Mouse (Mus musculus) liver, embryonic 14.5 days (tissue): Measurements from ENCODE around the gene Carmil1. TPM values are rescaled to one million over a fixed set of nuclear protein-coding genes. Genes with fewer than 3 reads are reported as not detected.

Experiments used
- ATAC-seq: fragments of 200-750 bp; cut with Nextera tagmentation; 2 replicates; pipeline ENCODE4 v1.8.0; 2017; ENCODE audit warnings: moderate number of reproducible peaks, mild to moderate bottlenecking, moderate library complexity; ENCODE audit not compliant: insufficient read depth
- DNase-seq, 3 experiments: peaks; one replicate each; pipeline ENCODE4 v3.0.0-alpha.2; 2012 to 2013; ENCODE audit warnings: low read depth in 3 of 3, low spot score in 3 of 3
- H3K27ac ChIP-seq: fragments of 300-500 bp; sonication (generic); 2 replicates; pipeline ENCODE4 v1.5.1; 2014; ENCODE audit warnings: moderate library complexity, mild to moderate bottlenecking, control low read depth, inconsistent platforms
- H3K27me3 ChIP-seq: fragments of 300-500 bp; sonication (generic); 2 replicates; pipeline ENCODE4 v1.6.1; 2014; ENCODE audit warnings: mild to moderate bottlenecking, low read length, moderate library complexity; ENCODE audit not compliant: control insufficient read depth, insufficient read depth
- H3K36me3 ChIP-seq: fragments of 300-500 bp; sonication (generic); replicated peaks from 2 replicates; pipeline ENCODE4 v1.6.1; 2014; ENCODE audit warnings: low read depth; ENCODE audit not compliant: control insufficient read depth, insufficient read depth
- H3K4me1 ChIP-seq, 2 experiments: fragments of 200-500 bp in 1 of 2; fragments of 300-500 bp in 1 of 2; sonication (generic) in 1 of 2; replicated peaks; 2 replicates each; pipeline ENCODE4 v1.6.1; 2012 to 2014; ENCODE audit warnings: antibody characterized with exemption in 1 of 2, inconsistent platforms in 1 of 2, low read length in 1 of 2; ENCODE audit not compliant: control insufficient read depth in 2 of 2, insufficient read depth in 2 of 2
- H3K4me2 ChIP-seq: fragments of 300-500 bp; sonication (generic); 2 replicates; pipeline ENCODE4 v1.6.1; 2014; ENCODE audit warnings: low read depth, mild to moderate bottlenecking, control low read depth, moderate library complexity
- H3K4me3 ChIP-seq, 2 experiments: fragments of 200-500 bp in 1 of 2; fragments of 300-500 bp in 1 of 2; sonication (generic) in 1 of 2; 2 replicates each; pipeline ENCODE4 v1.5.1; 2012 to 2014; ENCODE audit warnings: low read depth in 2 of 2, low read length in 2 of 2, mild to moderate bottlenecking in 2 of 2, control low read depth in 1 of 2, inconsistent platforms in 1 of 2, moderate library complexity in 1 of 2; ENCODE audit not compliant: insufficient read depth in 1 of 2
- H3K9ac ChIP-seq: fragments of 300-500 bp; sonication (generic); replicated peaks from 2 replicates; pipeline ENCODE4 v1.6.1; 2014; ENCODE audit warnings: mild to moderate bottlenecking, control low read depth, moderate library complexity
- H3K9me3 ChIP-seq: fragments of 300-500 bp; sonication (generic); 2 replicates; pipeline ENCODE4 v1.6.1; 2016; ENCODE audit warnings: low read length, mixed read lengths; ENCODE audit not compliant: control insufficient read depth
- CTCF ChIP-seq: IDR thresholded peaks from 2 replicates; pipeline ENCODE4 v1.5.1; 2016; ENCODE audit warnings: antibody characterized with exemption, low read depth, control low read depth
- EP300 ChIP-seq: IDR thresholded peaks from 2 replicates; pipeline ENCODE4 v1.6.1; 2016; ENCODE audit warnings: antibody characterized with exemption, low read depth
- WGBS: fragments of 180-500 bp; shearing (Covaris S2); extraction: QIAGEN DNeasy Blood & Tissue Kit; methylation state at CpG from one replicate; pipeline ENCODE4 v1.1.7; 2014; ENCODE audit not compliant: insufficient replicate concordance; 5-methylcytosine and 5-hydroxymethylcytosine counted together
- polyA plus RNA-seq, 2 experiments: library from polyadenylated mRNA; depleted of rRNA in 1 of 2; stranded (reverse) in 1 of 2; unstranded in 1 of 2; fragments of >200 nt; fragmentation: Nextera tagmentation in 1 of 2; extraction: Ambion mirVana in 1 of 2; gene quantifications; 2 replicates each; pipeline versions ENCODE4 v1.2.1 to v1.2.3; 2012 to 2014

The Carmil1 gene
- polyA plus RNA-seq, 2 experiments = 1.8 to 4.2 TPM

DNA sequence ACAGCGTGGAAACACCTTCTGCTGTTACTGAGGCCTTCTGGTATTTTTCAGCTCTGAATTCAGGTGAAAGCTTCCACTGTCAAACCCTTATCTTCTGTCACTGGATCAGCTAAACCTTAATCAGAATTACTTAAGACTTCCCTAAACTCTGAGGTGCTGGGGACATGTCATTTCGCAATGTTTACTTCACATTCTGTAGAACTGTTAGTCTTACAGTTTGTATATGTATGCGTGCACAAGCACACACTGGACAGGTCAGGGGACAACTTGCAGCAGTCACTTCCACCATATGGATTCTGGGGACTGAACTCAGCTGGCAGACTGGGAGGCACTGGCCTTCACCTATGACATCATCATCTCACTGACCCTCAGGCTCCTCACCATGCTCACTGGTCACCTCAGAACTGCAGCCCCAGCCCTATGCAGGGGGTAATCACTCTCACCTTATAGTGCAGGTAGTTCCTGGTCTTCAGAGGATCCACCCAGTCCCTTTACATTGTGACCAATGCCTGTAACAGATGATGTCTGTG, 60.1 kb downstream of the Carmil1 start:
- Histone ChIP-seq H3K4me3 (no peak overlapping the region), H3K4me1 (peaks cover 0 to 3% of the 10 kb centered on the region in 2 experiments; a peak in 1 of 4 replicates), H3K9me3 (no peaks in the 10 kb centered on the region), H3K36me3 (no peaks in the 10 kb centered on the region), H3K9ac (no peak overlapping the region), H3K27ac (no peak overlapping the region), H3K4me2 (no peak overlapping the region), H3K27me3 (no peaks in the 10 kb centered on the region)
- 58% methylated on average over 3 of the region's 3 CpGs for WGBS
- DNase-seq (no peak), ATAC-seq (no peak)
- TF ChIP-seq CTCF (no peak), EP300 (no peak)

DNA sequence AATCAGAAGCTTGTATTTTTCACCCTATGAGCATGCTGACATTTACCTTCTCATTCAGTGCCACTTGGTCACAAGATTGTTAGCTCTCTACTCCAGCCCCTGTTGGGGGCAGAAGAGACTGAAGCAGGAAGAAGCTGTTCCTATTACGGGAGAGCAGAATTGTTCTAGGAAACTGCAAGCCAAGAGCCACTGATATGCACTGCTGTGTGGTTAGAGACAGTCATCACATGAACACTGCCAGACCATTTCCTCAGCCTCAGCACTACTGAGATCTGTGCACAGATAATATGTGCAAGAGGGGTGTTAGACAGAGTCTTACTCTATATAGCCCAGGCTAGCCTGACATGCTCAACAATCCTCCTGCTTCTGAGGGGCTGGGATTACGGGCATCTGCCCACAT, 69.4 kb downstream of the Carmil1 start:
- Histone ChIP-seq H3K9ac (no peak overlapping the region), H3K27ac (no peak overlapping the region), H3K4me1 (0 out of 4 replicates have a peak, but pooled peaks cover 0 to 4% of the 10 kb centered on the region in 2 experiments), H3K36me3 (no peaks in the 10 kb centered on the region), H3K4me2 (no peak overlapping the region), H3K9me3 (no peaks in the 10 kb centered on the region), H3K4me3 (no peak overlapping the region), H3K27me3 (no peaks in the 10 kb centered on the region)
- DNase-seq (no peak), ATAC-seq (no peak)
- no peak for TF ChIP-seq CTCF
- no peak for TF ChIP-seq EP300
- WGBS = 29% methylated on average over 2 of the region's 2 CpGs

DNA sequence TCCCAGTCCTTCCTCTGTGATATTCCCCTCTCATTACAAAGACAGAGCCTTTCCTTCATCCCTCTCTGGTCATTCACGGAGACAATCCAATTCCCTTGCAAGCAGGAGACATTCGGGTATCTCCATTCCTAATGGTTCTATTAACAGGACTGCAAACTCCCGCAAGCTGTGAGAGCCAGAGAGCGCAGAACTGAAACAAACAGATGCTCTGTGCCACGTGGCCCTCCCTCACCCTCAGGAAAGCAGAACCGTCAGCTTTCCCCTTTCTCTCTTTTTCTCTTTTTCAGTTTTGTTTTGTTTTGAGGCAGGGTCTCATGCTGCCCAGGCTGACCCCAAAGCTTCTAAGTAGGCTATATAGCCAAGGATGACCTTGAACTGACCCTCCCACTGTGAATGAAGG, 74.5 kb downstream of the Carmil1 start:
- ATAC-seq (no peak), DNase-seq (no peak)
- Histone ChIP-seq H3K36me3 (no peaks in the 10 kb centered on the region), H3K9me3 (no peaks in the 10 kb centered on the region), H3K9ac (no peak overlapping the region), H3K4me3 (no peak overlapping the region), H3K4me1 (0 out of 4 replicates have a peak, but pooled peaks cover 0 to 4% of the 10 kb centered on the region in 2 experiments), H3K27me3 (no peaks in the 10 kb centered on the region), H3K4me2 (no peak overlapping the region), H3K27ac (no peak overlapping the region)
- 59% methylated on average over 6 of the region's 6 CpGs for WGBS
- no peak for TF ChIP-seq EP300
- no peak for TF ChIP-seq CTCF

DNA sequence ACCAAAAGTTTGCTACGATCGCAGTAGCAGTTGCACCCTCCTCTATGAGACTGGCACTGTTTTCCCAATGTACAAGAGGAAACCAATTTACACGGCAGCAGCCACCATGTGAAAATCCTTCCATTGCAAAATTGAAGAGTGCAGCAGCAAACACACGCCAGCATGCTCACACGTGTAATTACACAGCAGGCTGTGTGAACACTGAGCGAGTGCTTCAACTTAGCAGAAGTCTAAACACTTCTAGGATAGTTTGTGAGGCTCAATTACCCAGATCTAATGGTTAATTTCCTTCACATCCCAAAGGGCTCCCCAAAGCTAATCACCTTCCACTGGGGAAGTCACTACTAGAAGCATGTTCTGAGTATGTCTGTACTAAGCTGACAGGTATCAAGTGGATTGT, 78.3 kb downstream of the Carmil1 start:
- no peak overlapping the region for H3K27ac ChIP-seq
- ATAC-seq (no peak), DNase-seq (no peak)
- H3K4me2 ChIP-seq = no peak overlapping the region
- H3K9me3 ChIP-seq = no peaks in the 10 kb centered on the region
- H3K4me1 ChIP-seq = peaks cover 0 to 3% of the 10 kb centered on the region in 2 experiments; a peak in 1 of 4 replicates
- H3K27me3 ChIP-seq = no peaks in the 10 kb centered on the region
- H3K9ac ChIP-seq = no peak overlapping the region
- no peak overlapping the region for H3K4me3 ChIP-seq
- H3K36me3 ChIP-seq = no peaks in the 10 kb centered on the region
- WGBS = 69% methylated on average over 6 of the region's 6 CpGs
- no peak for TF ChIP-seq EP300
- no peak for TF ChIP-seq CTCF

DNA sequence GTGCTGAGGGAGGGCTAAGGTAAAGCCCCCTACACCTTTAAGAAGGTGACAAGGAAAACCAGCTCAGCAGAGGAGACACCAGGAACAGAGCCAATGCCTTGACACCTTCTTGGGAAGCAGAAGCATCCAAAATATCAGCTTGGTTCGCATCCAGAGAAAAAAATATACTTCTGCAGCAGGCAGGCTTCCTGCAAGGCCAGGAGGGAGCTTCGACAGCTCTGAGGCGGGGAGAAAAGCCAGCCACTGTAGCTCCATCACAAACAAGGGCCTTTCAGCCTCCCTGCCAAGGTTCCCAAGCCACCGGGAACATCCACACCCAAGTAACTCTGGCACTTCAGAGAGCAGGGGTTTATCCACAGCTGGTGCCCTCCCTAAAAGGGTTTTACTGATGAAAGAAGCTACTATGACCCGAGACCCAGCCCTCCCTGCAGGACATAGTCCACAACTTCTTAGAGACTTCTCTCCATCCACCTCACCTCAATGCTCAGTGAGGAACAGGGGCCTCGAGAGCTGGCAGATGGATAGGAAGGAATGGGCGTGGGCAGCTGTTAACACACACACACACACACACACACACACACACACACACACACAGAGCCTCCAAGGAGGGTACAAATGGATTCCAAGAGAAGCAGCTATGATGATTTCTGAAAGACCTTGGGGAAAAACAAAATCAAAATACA, 80.6 kb downstream of the Carmil1 start:
- Histone ChIP-seq H3K4me2 (no peak overlapping the region), H3K27ac (no peak overlapping the region), H3K4me1 (peaks cover 0 to 3% of the 10 kb centered on the region in 2 experiments; a peak in 1 of 4 replicates), H3K27me3 (no peaks in the 10 kb centered on the region), H3K9me3 (no peaks in the 10 kb centered on the region), H3K4me3 (no peak overlapping the region), H3K36me3 (no peaks in the 10 kb centered on the region), H3K9ac (no peak overlapping the region)
- no peak for DNase-seq
- ATAC-seq = no peak
- TF ChIP-seq EP300 = no peak
- no peak for TF ChIP-seq CTCF
- 42% methylated on average over 7 of the region's 7 CpGs for WGBS
